Comparison of ENCODE assay signal across 16 mouse cellular contexts in the genomic region with DNA sequence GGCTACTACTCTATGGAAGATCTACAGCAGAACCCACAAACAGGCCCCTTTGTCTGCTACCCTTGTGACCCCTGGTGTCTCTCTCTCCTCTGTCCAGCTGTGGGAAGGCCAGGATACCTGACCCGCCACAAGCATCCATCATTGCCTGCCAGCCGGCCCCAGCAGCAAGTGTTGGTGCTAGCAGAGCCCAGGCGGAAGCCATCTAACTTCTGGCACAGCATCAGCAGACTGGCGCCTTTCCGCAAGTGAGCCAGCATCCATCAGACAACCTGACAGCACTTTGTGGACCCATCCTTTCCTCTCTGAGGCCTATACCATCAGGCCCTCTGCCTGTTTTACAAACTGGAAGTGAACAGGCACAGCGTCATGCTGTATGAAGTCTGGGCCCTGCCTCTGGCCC. TPM values are rescaled to one million over a fixed set of nuclear protein-coding genes. Genes with fewer than 3 reads are reported as not detected.
DNase-seq lines count a peak whose midpoint lies in the region; ATAC-seq and TF ChIP-seq lines count a peak whose summit lies in the region.
"Had no signal": no experiment of that assay in that cellular context is flagged by ENCODE, and none has a peak within 500 bp of the region (broad histone marks: within the 10 kb centered on the region; RNA-seq: fewer than 3 reads in every experiment).

No protein-coding gene starts in this region.

- peaks cover 41% of the 10 kb centered on the region for H3K4me1 ChIP-seq in cerebellum, adult 2 months (ENCODE audit: control insufficient read depth, insufficient read depth, low read length)
- H3K4me1 ChIP-seq in forebrain, postnatal 0 days (ENCODE audit: insufficient read depth), result no peaks in the 10 kb centered on the region
- no peaks in the 10 kb centered on the region for H3K4me1 ChIP-seq in forebrain, embryonic 15.5 days
- peaks cover 4% of the 10 kb centered on the region; the same call in 1 of the 2 replicates for H3K4me1 ChIP-seq in kidney, embryonic 15.5 days
- H3K4me1 ChIP-seq: limb, embryonic 12.5 days; liver, embryonic 13.5 days; neural tube, embryonic 12.5 days had no signal

- no peak overlapping the region for H3K9ac ChIP-seq in forebrain, postnatal 0 days
- no peak overlapping the region for H3K9ac ChIP-seq in forebrain, embryonic 15.5 days (replicated peaks)
- no peak overlapping the region for H3K9ac ChIP-seq in kidney, embryonic 15.5 days
- H3K9ac ChIP-seq: limb, embryonic 12.5 days; liver, embryonic 13.5 days; neural tube, embryonic 12.5 days; stomach, embryonic 15.5 days had no signal

- peak in 1 of 2 experiments; percentile 35 for DNase-seq in cerebellum, adult 2 months
- DNase-seq in cerebellum, adult 8-10 months, result no peak
- DNase-seq in forebrain, postnatal 0 days, result no peak
- no peak for DNase-seq in kidney, adult 9 months
- peak; percentile 28 for DNase-seq in embryo, embryonic 10.5 days (ENCODE audit: low spot score)
- DNase-seq in layer of hippocampus, postnatal 25 days (ENCODE audit: extremely low spot score in 1 of 2, low spot score in 1 of 2), result no peak
- DNase-seq: kidney, adult 11 months; liver, embryonic 13.5 days; right cerebral cortex, postnatal 14 days had no signal

- no peak for TF ChIP-seq POLR2A in cerebellum, adult 2 months (IDR thresholded peaks at IDR 0.05; ENCODE audit: borderline replicate concordance, insufficient read depth, low read length)

- peaks cover 78% of the 10 kb centered on the region for H3K36me3 ChIP-seq in forebrain, postnatal 0 days (ENCODE audit: insufficient read depth)
- H3K36me3 ChIP-seq in forebrain, embryonic 15.5 days, result peaks cover 69% of the 10 kb centered on the region
- H3K36me3 ChIP-seq in kidney, embryonic 15.5 days, result peaks cover 75% of the 10 kb centered on the region

- WGBS in cerebellum, adult 2 months, result 32% methylated on average over 6 of the region's 6 CpGs
- WGBS in forebrain, postnatal 0 days, result 74% methylated on average over 6 of the region's 6 CpGs
- WGBS in forebrain, embryonic 15.5 days, result 69% methylated on average over 6 of the region's 6 CpGs
- 61% methylated on average over 6 of the region's 6 CpGs for WGBS in kidney, embryonic 15.5 days

- H3K27ac ChIP-seq in cerebellum, adult 2 months (ENCODE audit: insufficient read depth, low read length), result 0 out of 2 replicates have a peak overlapping the region, but pooled peaks have one; percentile 4
- H3K27ac ChIP-seq in forebrain, postnatal 0 days (ENCODE audit: low read depth, low read length), result no peak overlapping the region
- no peak overlapping the region for H3K27ac ChIP-seq in forebrain, embryonic 15.5 days (replicated peaks)
- no peak overlapping the region for H3K27ac ChIP-seq in kidney, embryonic 15.5 days
- H3K27ac ChIP-seq: limb, embryonic 12.5 days; liver, embryonic 13.5 days; neural tube, embryonic 12.5 days; stomach, embryonic 15.5 days had no signal

- ATAC-seq in forebrain, postnatal 0 days, result peak; percentile 30
- no peak for ATAC-seq in forebrain, embryonic 15.5 days (replicated peaks)
- ATAC-seq in kidney, embryonic 15.5 days (replicated peaks; ENCODE audit: low FRiP score), result peak; percentile 17; the same call in 1 of the 2 replicates
- ATAC-seq: midbrain, embryonic 16.5 days had no signal

- no peak overlapping the region for H3K4me2 ChIP-seq in forebrain, postnatal 0 days (ENCODE audit: low read depth)
- H3K4me2 ChIP-seq in forebrain, embryonic 15.5 days (replicated peaks), result no peak overlapping the region
- no peak overlapping the region for H3K4me2 ChIP-seq in kidney, embryonic 15.5 days
- H3K4me2 ChIP-seq: limb, embryonic 12.5 days; liver, embryonic 13.5 days; neural tube, embryonic 12.5 days; stomach, embryonic 15.5 days had no signal

- H3K9me3 ChIP-seq in forebrain, postnatal 0 days (ENCODE audit: low read length), result no peaks in the 10 kb centered on the region
- no peaks in the 10 kb centered on the region for H3K9me3 ChIP-seq in forebrain, embryonic 15.5 days
- no peaks in the 10 kb centered on the region for H3K9me3 ChIP-seq in kidney, embryonic 15.5 days (replicated peaks)
- H3K9me3 ChIP-seq: limb, embryonic 12.5 days; liver, embryonic 13.5 days; neural tube, embryonic 12.5 days; stomach, embryonic 15.5 days had no signal

- no peaks in the 10 kb centered on the region for H3K27me3 ChIP-seq in cerebellum, adult 2 months (ENCODE audit: control insufficient read depth, insufficient read depth, low read length)
- H3K27me3 ChIP-seq in forebrain, postnatal 0 days (ENCODE audit: insufficient read depth, low read length), result no peaks in the 10 kb centered on the region
- H3K27me3 ChIP-seq in forebrain, embryonic 15.5 days, result no peaks in the 10 kb centered on the region
- H3K27me3 ChIP-seq in kidney, embryonic 15.5 days, result no peaks in the 10 kb centered on the region
- H3K27me3 ChIP-seq: liver, embryonic 13.5 days; neural tube, embryonic 12.5 days; stomach, embryonic 15.5 days had no signal

- H3K4me3 ChIP-seq in cerebellum, adult 2 months (replicated peaks; ENCODE audit: insufficient read depth, low read depth, low read length), result no peak overlapping the region
- H3K4me3 ChIP-seq in forebrain, postnatal 0 days (ENCODE audit: low read depth, low read length), result no peak overlapping the region
- no peak overlapping the region for H3K4me3 ChIP-seq in forebrain, embryonic 15.5 days
- no peak overlapping the region for H3K4me3 ChIP-seq in kidney, embryonic 15.5 days (replicated peaks)
- H3K4me3 ChIP-seq: erythroblast, embryonic 14.5 days; limb, embryonic 12.5 days; liver, embryonic 13.5 days; neural tube, embryonic 12.5 days; stomach, embryonic 15.5 days had no signal

- no peak for TF ChIP-seq CTCF in cerebellum, adult 2 months (IDR thresholded peaks at IDR 0.05; ENCODE audit: borderline replicate concordance, insufficient read depth, low read depth, low read length)
- TF ChIP-seq CTCF in forebrain, postnatal 0 days (IDR thresholded peaks at IDR 0.05; ENCODE audit: low read depth), result no peak

RNA-seq across cellular contexts. Expression of a gene that starts 31.3 kb away (rescaled TPM):
- polyA plus RNA-seq in cerebellum, adult 2 months (2012; rRNA removed), result 230 and 261 TPM in 2 replicates
- 244 and 334 TPM in 2 replicates for total RNA-seq in forebrain, postnatal 0 days (2014; rRNA removed)
- polyA plus RNA-seq in forebrain, postnatal 0 days (2015; fragmentation: Nextera tagmentation; extraction: Ambion mirVana), result 81.9 and 100 TPM in 2 replicates
- 169 and 171 TPM in 2 replicates for polyA plus RNA-seq in forebrain, embryonic 15.5 days (2015; fragmentation: Nextera tagmentation; extraction: Ambion mirVana)
- 71.4 and 78.4 TPM in 2 replicates for polyA plus RNA-seq in kidney, embryonic 15.5 days (2015; fragmentation: Nextera tagmentation; extraction: Ambion mirVana)
- total RNA-seq in layer of hippocampus, postnatal 25 days (2021), result 100 to 1,000 TPM; 232 to 236 TPM

RNA-seq across cellular contexts. Expression of a gene that starts 38.2 kb away (rescaled TPM):
- polyA plus RNA-seq in cerebellum, adult 2 months (2012; rRNA removed), result 208 and 209 TPM in 2 replicates
- 74.1 and 80.5 TPM in 2 replicates for total RNA-seq in forebrain, postnatal 0 days (2014; rRNA removed)
- 72.6 and 86.1 TPM in 2 replicates for polyA plus RNA-seq in forebrain, postnatal 0 days (2015; fragmentation: Nextera tagmentation; extraction: Ambion mirVana)
- 64.2 and 71.8 TPM in 2 replicates for polyA plus RNA-seq in forebrain, embryonic 15.5 days (2015; fragmentation: Nextera tagmentation; extraction: Ambion mirVana)
- 34.2 and 37.8 TPM in 2 replicates for polyA plus RNA-seq in kidney, embryonic 15.5 days (2015; fragmentation: Nextera tagmentation; extraction: Ambion mirVana)
- 100 to 1,000 TPM; 164 to 187 TPM for total RNA-seq in layer of hippocampus, postnatal 25 days (2021)
